Mouse (Mus musculus) intestine, embryonic 15.5 days (tissue): ENCODE measurements at regions not wholly inside any gene's neighbourhood (a gene's known extent, or its start where the extent isn't known, plus 50 kb on each side); places are given as distances from the start of the nearest gene placed in this dataset.

Experiments used
- ATAC-seq: fragments of 200-750 bp; cut with Nextera tagmentation; 2 replicates; pipeline ENCODE4 v1.8.0; 2017; ENCODE audit warnings: moderate TSS enrichment, moderate library complexity
- H3K27ac ChIP-seq: fragments of 300-500 bp; sonication (generic); 2 replicates; pipeline ENCODE4 v1.5.1; 2015; ENCODE audit warnings: mild to moderate bottlenecking, inconsistent platforms
- H3K27me3 ChIP-seq: fragments of 300-500 bp; sonication (generic); replicated peaks from 2 replicates; pipeline ENCODE4 v1.6.1; 2015; ENCODE audit warnings: inconsistent platforms
- H3K36me3 ChIP-seq: fragments of 300-500 bp; sonication (generic); 2 replicates; pipeline ENCODE4 v1.6.1; 2015; ENCODE audit warnings: inconsistent platforms
- H3K4me1 ChIP-seq: fragments of 300-500 bp; sonication (generic); replicated peaks from 2 replicates; pipeline ENCODE4 v1.6.1; 2015; ENCODE audit warnings: inconsistent platforms
- H3K4me2 ChIP-seq: fragments of 300-500 bp; sonication (generic); replicated peaks from 2 replicates; pipeline ENCODE4 v1.6.1; 2015; ENCODE audit warnings: mild to moderate bottlenecking, inconsistent platforms
- H3K4me3 ChIP-seq: fragments of 300-500 bp; sonication (generic); replicated peaks from 2 replicates; pipeline ENCODE4 v1.5.1; 2015; ENCODE audit warnings: inconsistent platforms
- H3K9ac ChIP-seq: fragments of 300-500 bp; sonication (generic); 2 replicates; pipeline ENCODE4 v1.6.1; 2015; ENCODE audit warnings: inconsistent platforms
- H3K9me3 ChIP-seq: fragments of 300-500 bp; sonication (generic); 2 replicates; pipeline ENCODE4 v1.6.1; 2016; ENCODE audit warnings: inconsistent platforms
- WGBS: fragments of 180-500 bp; shearing (Covaris S2); methylation state at CpG from one replicate; pipeline ENCODE4 v1.1.7; 2015; 5-methylcytosine and 5-hydroxymethylcytosine counted together

- Histone ChIP-seq H3K9ac (no peak overlapping the region), H3K27ac (peak overlapping the region; percentile 45)
These were observed 195.7 kb downstream of the Rgs3 start for GRCm38 (mm10) chr4:62755237-62755900.

GRCm38 (mm10) chr4:62756721-62757206 is 197.1 kb downstream of the Rgs3 start:
- no peak for ATAC-seq
- H3K9ac ChIP-seq, result no peak overlapping the region
- H3K4me1 ChIP-seq, result peaks cover 39% of the 10 kb centered on the region
- H3K27me3 ChIP-seq, result no peaks in the 10 kb centered on the region
- H3K36me3 ChIP-seq, result no peaks in the 10 kb centered on the region
- no peak overlapping the region for H3K4me2 ChIP-seq
- peak overlapping the region; percentile 38 for H3K27ac ChIP-seq
- 31% methylated on average over 10 of the region's 10 CpGs for WGBS
- no peak overlapping the region for H3K4me3 ChIP-seq
- no peaks in the 10 kb centered on the region for H3K9me3 ChIP-seq

More at GRCm38 (mm10) chr4:62755237-62755900, 195.7 kb downstream of the Rgs3 start:
- H3K36me3 ChIP-seq, result no peaks in the 10 kb centered on the region
- H3K27me3 ChIP-seq, result no peaks in the 10 kb centered on the region
- peaks cover 27% of the 10 kb centered on the region for H3K4me1 ChIP-seq
- ATAC-seq, result peak; percentile 89
- no peak overlapping the region for H3K4me3 ChIP-seq
- WGBS, result 37% methylated on average over 5 of the region's 5 CpGs
- H3K9me3 ChIP-seq, result no peaks in the 10 kb centered on the region
- no peak overlapping the region for H3K4me2 ChIP-seq

GRCm38 (mm10) chr4:62760748-62761604 is 201.3 kb downstream of the Rgs3 start:
- H3K4me3 ChIP-seq, result no peak overlapping the region
- H3K4me1 ChIP-seq, result peaks cover 22% of the 10 kb centered on the region
- H3K9me3 ChIP-seq, result no peaks in the 10 kb centered on the region
- no peaks in the 10 kb centered on the region for H3K36me3 ChIP-seq
- H3K9ac ChIP-seq, result no peak overlapping the region
- no peak for ATAC-seq
- H3K27ac ChIP-seq, result peak overlapping the region; percentile 66
- H3K4me2 ChIP-seq, result no peak overlapping the region
- 43% methylated on average over 11 of the region's 11 CpGs for WGBS
- H3K27me3 ChIP-seq, result no peaks in the 10 kb centered on the region

GRCm38 (mm10) chr4:62761672-62762071 is 202.0 kb downstream of the Rgs3 start:
- ATAC-seq, result peak; percentile 41
- Histone ChIP-seq H3K27ac (peak overlapping the region; percentile 66), H3K27me3 (no peaks in the 10 kb centered on the region), H3K4me2 (no peak overlapping the region), H3K9ac (no peak overlapping the region), H3K4me1 (peaks cover 20% of the 10 kb centered on the region), H3K4me3 (no peak overlapping the region), H3K36me3 (no peaks in the 10 kb centered on the region), H3K9me3 (no peaks in the 10 kb centered on the region)
- WGBS, result 0% methylated on average over 1 of the region's 1 CpGs

- no peaks in the 10 kb centered on the region for H3K36me3 ChIP-seq
- no peaks in the 10 kb centered on the region for H3K27me3 ChIP-seq
- H3K4me1 ChIP-seq, result peaks cover 12% of the 10 kb centered on the region
- H3K9me3 ChIP-seq, result no peaks in the 10 kb centered on the region
- no peak overlapping the region for H3K4me3 ChIP-seq
- no peak overlapping the region for H3K9ac ChIP-seq
- H3K4me2 ChIP-seq, result no peak overlapping the region
- ATAC-seq, result peak; percentile 85
- 14% methylated on average over 5 of the region's 5 CpGs for WGBS
- H3K27ac ChIP-seq, result no peak overlapping the region
These were observed 201.4 kb upstream of the Zfp618 start for GRCm38 (mm10) chr4:62763990-62764389.

GRCm38 (mm10) chr4:62769469-62770234 is 195.7 kb upstream of the Zfp618 start:
- Histone ChIP-seq H3K27ac (no peak overlapping the region), H3K4me2 (no peak overlapping the region), H3K27me3 (no peaks in the 10 kb centered on the region), H3K4me3 (no peak overlapping the region), H3K36me3 (no peaks in the 10 kb centered on the region), H3K4me1 (peaks cover 2% of the 10 kb centered on the region; the same call in 1 of the 2 replicates), H3K9me3 (no peaks in the 10 kb centered on the region), H3K9ac (no peak overlapping the region)
- 66% methylated on average over 10 of the region's 10 CpGs for WGBS
- ATAC-seq, result no peak

GRCm38 (mm10) chr4:62775005-62775609 is 190.3 kb upstream of the Zfp618 start:
- Histone ChIP-seq H3K9ac (no peak overlapping the region), H3K27ac (no peak overlapping the region), H3K36me3 (no peaks in the 10 kb centered on the region), H3K27me3 (no peaks in the 10 kb centered on the region), H3K4me1 (peaks cover 2% of the 10 kb centered on the region; the same call in 1 of the 2 replicates), H3K4me3 (no peak overlapping the region), H3K4me2 (no peak overlapping the region), H3K9me3 (no peaks in the 10 kb centered on the region)
- no peak for ATAC-seq
- WGBS, result 83% methylated on average over 10 of the region's 10 CpGs

- H3K4me3 ChIP-seq, result no peak overlapping the region
- H3K27me3 ChIP-seq, result no peaks in the 10 kb centered on the region
- H3K4me2 ChIP-seq, result no peak overlapping the region
- no peak overlapping the region for H3K27ac ChIP-seq
- WGBS, result 84% methylated on average over 9 of the region's 9 CpGs
- peaks cover 2% of the 10 kb centered on the region; the same call in 1 of the 2 replicates for H3K4me1 ChIP-seq
- H3K9me3 ChIP-seq, result no peaks in the 10 kb centered on the region
- no peak overlapping the region for H3K9ac ChIP-seq
- no peak for ATAC-seq
- no peaks in the 10 kb centered on the region for H3K36me3 ChIP-seq
These were observed 188.5 kb upstream of the Zfp618 start for GRCm38 (mm10) chr4:62776881-62777280.

GRCm38 (mm10) chr4:62777436-62777835 is 187.9 kb upstream of the Zfp618 start:
- Histone ChIP-seq H3K4me2 (no peak overlapping the region), H3K4me1 (no peaks in the 10 kb centered on the region), H3K4me3 (no peak overlapping the region), H3K9ac (no peak overlapping the region), H3K27ac (no peak overlapping the region), H3K9me3 (no peaks in the 10 kb centered on the region), H3K27me3 (no peaks in the 10 kb centered on the region), H3K36me3 (no peaks in the 10 kb centered on the region)
- ATAC-seq, result no peak
- 72% methylated on average over 7 of the region's 7 CpGs for WGBS

- no peaks in the 10 kb centered on the region for H3K27me3 ChIP-seq
- H3K4me1 ChIP-seq, result no peaks in the 10 kb centered on the region
- no peak overlapping the region for H3K27ac ChIP-seq
- no peak overlapping the region for H3K4me3 ChIP-seq
- WGBS, result 79% methylated on average over 5 of the region's 5 CpGs
- no peak overlapping the region for H3K9ac ChIP-seq
- H3K9me3 ChIP-seq, result no peaks in the 10 kb centered on the region
- no peaks in the 10 kb centered on the region for H3K36me3 ChIP-seq
- H3K4me2 ChIP-seq, result no peak overlapping the region
- no peak for ATAC-seq
These were observed 186.8 kb upstream of the Zfp618 start for GRCm38 (mm10) chr4:62778621-62779020.

GRCm38 (mm10) chr4:62780409-62780808 is 185.0 kb upstream of the Zfp618 start:
- Histone ChIP-seq H3K36me3 (no peaks in the 10 kb centered on the region), H3K4me1 (no peaks in the 10 kb centered on the region), H3K9ac (peak overlapping the region; percentile 30), H3K27me3 (no peaks in the 10 kb centered on the region), H3K9me3 (no peaks in the 10 kb centered on the region), H3K27ac (no peak overlapping the region), H3K4me3 (peak overlapping the region; percentile 38), H3K4me2 (peak overlapping the region; percentile 73)
- 1% methylated on average over 15 of the region's 15 CpGs for WGBS
- peak; percentile 91 for ATAC-seq
